Mouse (Mus musculus): ENCODE data around the gene Slc5a1.
A peak's percentile ranks its signal among the peaks of the same experiment; 100 is the strongest.

The Slc5a1 gene

DNA sequence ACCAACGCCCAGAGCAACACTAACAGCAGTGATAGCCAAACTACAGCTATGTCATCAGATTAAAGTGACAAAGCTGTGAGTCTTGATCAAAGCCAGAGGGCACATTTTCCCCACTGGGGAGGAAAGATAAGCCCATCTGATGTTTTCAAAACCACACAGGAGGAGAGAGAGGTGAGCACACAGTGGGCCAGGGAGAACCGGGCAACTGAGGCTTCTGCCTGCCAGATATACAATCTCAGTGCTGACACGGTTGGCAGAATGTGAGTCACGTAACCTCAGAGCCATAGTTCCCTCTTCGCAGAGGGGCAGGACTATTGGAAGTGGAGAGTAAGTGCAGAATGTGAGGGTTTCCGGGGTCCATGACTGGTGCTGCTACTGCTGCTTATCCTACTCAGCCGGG is 89.5 kb downstream of the Slc5a1 start:
- DNase-seq (ENCODE audit: low spot score) = no peak

DNA sequence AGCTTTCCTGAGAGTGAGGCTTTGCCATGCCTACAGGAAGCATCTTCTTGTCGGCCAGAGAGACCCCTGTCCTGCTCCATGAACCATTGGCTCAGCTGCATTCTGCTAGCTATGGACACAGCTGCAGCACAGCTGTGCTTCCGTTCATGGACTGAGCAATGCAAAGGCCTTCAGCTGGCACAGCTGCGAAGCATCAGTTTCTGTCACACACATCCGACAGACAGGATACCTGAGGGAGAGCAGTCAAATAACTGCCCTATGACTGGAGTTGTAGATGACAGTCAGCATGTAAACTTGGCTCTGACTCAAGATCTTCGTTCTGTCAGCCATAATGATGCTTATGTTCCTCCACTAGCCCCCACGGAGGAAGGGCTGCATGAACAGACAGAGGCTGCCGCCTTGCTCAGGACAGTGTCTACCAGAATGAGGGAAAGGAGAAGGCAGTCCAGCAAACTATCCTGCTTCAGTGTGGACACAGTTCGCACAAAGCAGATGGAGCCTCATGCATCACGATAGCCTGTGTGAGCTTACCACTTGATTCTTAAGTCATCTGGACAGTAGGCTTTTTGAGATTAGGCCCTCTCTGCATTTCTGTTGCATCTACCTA is 91.3 kb downstream of the Slc5a1 start:
- no peak for DNase-seq (ENCODE audit: low spot score)

DNA sequence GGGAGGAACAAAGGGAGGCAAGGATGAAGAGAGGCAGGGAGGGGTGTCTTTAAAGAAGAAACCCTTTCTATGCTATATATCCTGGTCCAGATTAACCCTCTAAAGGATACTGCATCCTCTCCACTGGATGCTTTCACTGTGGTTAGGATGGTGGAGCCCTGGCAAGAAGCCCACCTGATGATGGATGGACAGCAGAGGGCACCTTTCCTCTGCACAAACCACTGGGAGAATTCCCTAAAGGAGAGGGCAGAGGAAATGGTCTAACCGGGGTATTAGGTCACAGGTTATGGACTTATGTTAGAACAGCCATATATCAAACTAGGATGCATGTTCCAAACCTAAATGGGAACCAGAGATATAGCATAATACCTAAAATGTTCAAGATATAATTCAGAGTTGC is 96.1 kb downstream of the Slc5a1 start:
- DNase-seq (ENCODE audit: low spot score) = no peak

DNA sequence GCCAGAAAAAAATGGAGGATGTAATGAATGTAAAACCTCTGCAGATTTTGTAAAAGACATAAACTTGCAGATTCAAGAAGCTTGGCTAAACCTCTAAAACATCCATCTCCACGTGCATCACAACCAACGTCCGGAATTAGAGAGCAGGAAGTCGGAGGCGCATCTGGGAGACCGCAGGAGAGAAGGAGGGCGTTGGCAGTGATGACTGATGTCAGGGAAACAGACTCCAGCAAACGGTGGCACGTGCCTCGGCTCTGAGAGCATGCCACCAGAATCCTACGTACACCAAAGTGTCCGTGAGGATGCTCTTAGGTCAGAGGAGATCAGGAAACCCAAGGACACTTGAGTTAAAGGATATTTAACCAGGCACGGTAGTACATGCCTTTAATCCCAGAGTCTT is 97.7 kb downstream of the Slc5a1 start:
- DNase-seq (ENCODE audit: low spot score) = no peak

DNA sequence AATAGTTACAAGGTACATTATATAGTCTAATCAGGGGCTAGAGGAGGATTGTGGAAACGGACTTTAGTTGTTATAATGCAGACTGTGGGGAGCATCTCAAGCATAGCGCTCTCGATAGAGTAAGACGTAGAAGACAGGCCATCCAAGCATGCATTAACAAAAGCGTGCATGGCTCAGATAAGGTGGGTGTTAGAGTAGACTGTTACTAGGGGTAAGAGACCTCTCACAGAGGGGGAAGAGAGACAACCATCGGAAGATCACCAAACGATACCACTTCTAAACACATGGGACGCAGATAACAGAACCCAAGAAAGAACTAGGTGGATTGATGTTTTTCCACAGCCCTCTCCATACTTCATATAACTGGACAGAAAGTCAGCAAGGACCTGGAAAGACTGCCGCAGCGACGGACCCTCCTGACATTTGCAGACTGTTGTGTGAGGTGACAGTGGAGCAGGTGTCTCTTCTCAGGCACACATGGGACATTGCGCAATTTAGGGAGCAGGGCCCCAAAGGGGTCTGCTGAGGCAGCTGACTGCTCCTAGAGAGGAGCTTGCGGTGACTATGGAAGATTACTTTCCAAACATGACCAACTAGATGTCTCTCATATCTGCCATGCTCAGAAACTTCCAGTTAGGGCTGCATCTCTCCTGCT is 98.6 kb downstream of the Slc5a1 start:
- DNase-seq (ENCODE audit: low spot score) = no peak

DNA sequence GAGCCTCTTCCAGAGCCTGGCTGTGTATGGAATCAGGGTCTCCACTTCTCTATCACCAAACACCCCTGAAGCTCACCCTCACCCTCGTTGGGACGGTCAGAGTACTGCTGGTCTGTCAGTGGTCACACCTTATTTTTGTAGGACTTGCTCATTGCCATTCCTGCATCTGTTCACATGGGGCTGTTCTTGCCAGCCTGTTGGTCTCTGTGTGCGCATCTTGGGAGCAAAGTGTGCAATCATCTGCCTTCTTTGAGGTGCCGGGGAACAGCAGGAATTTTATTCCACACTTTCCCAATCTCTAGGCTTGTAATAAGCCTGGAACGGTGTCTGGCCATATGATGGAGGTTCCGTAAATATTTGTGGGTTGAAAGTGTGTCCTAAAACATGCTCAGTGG is 99.1 kb downstream of the Slc5a1 start:
- DNase-seq (ENCODE audit: low spot score) = no peak

DNA sequence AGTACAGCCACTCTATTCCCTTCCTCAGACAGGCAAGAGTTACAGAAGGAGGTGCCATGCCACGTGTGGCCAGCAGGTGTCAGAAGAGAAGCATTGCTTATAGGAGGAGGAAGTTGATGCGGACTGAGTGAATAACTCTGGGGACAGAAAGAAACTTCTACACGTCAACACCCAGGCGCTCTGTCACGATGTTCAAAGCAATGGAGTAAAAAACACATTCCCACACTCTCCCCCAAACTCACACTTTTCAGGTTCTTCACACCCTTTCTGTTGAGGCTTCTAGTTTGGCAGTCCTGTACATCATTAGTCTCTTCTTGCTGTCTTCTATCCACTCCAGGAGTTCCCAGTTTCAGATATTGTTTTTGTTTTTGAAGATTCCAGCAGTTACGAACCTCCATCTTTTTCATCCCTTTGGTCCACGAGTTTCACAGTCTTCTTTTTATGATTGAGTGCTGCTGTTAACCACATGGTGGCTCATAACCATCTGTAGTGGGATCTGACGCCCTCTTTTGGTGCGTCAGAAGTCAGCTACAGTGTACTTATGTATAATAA is 99.7 kb downstream of the Slc5a1 start:
- peak; percentile 89 for DNase-seq (ENCODE audit: low spot score)

DNA sequence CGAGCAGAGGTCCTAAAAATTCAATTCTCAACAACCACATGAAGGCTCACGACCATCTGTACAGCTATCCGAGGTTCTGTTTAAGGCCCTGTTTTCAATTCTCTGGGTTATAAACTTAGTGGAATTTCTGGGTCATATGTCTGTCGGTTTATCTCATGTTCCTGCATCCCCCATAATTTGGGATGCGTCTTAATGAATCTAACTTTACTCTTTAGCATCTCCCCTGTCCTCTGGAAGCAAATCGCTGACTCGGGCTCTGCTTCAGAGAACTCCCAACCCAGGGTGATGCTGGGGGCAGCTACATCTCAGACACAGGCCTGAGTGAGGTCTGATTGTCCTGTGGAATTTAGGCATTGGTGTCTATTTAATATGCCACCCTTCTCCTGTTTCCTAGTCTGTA is 100.3 kb downstream of the Slc5a1 start:
- no peak for DNase-seq (ENCODE audit: low spot score)

DNA sequence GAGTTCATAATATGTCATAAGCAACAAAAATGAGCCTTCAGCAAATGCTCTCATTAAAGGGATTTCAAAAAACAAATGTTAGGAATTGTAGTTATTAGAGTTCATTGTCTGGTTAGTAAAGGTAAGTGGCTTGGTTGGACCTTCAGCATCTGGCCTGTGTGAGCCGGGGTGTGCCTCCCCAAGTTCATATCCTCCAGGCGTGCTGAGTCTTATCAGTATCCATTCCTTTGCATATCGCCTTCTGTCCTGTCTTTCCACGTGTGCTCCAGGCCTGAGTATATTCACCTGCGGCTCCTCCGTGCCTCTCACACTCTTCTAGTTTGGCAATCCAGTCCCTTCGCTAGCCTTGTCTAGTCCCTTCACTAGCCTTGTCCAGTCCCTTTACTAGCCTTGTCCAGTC is 102.3 kb downstream of the Slc5a1 start:
- no peak for DNase-seq (ENCODE audit: low spot score)

DNA sequence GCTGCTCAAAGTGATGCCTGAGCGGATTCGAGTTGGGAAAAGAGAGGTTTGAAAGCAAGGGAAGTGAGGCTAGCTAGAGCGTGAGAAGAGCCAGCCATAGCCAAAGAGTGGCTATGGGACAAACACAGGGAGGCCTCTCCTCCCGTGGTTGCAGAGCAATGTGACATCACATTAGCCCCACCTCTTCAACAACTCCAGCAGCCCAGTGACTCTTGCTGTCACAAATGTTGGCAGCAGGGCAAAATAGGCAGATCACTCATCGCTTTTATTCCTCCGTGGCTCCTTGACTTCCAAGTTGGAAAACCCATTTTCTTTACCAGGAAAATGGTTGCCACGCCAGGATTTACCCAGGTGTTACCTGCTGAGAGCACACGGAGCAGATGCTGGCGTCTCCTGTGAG is 103.1 kb downstream of the Slc5a1 start:
- no peak for DNase-seq (ENCODE audit: low spot score)

DNA sequence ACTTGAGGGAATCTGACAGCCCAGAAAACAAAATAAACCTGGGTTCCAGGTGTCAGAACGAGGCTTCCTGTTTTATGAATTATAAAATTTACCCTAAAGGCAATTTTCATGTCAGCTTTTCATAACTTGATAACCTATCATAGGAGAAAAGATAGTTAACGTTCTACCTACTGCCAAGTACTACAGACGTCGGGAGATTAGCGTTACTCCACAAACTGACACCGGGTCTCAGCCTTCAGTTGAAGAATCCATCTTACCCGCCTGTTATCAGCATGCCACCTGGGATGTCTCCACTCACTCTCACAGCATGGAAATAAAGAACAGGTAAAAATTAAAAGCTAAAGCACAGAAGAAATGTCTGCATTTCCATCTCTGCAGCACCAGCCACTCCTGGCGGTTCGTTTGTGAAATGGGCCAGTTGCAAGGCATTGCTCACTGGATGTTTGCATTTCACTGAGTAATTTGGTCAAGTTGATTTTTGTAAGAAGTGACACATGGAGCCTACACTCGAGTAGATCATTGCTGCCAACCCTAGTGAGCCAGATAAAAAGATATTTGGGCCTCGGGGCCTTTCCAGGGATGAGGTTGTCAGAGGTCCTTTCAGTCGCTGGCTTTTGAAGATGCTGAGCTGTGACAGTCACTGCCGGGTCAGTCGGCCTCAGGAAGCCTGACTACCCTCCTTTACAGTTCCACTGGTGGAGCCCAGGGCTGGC is 104.7 kb downstream of the Slc5a1 start:
- DNase-seq (ENCODE audit: low spot score) = no peak

DNA sequence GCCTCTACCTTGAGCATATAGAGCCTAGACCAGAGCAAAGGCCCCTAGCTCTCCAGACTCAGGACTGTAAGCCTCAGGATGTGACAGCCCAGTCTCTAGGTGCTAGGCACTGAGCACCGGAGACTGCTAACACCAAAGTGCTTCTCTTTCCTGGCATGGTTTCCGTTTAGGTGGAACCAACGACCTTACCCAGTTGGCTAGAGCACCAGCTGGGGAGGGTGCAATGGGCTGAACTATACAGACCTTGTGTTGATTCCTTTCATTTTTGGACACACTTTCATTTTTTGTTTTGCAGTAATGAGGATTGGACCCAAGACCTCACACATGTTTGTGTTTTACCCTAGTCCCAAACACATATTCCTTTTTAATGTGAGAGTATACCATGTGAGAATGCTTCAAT is 106.5 kb downstream of the Slc5a1 start:
- DNase-seq (ENCODE audit: low spot score) = no peak

DNA sequence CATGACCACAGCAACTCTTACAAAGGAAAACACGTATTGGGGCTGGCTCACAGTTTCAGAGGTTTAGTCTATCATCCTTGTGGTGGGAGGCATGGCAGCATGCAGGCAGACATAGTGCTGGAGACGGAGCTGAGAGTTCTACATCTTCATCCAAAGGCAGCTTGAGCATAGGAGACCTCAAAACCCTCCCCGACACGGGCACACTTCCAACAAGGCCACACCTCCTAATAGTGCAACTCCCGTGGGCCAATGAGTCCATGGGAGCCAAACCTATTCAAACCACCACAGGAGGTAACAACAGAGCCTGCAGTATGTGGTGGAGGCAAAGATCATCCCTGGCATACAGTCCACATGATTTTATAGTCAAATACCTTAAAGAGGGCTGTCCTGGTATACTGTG is 107.2 kb downstream of the Slc5a1 start:
- no peak for DNase-seq (ENCODE audit: low spot score)

All from testis, postnatal 10 days (tissue).